Mouse (Mus musculus) heart, postnatal 0 days (tissue): Measurements from ENCODE around the gene Apbb1.

ENCODE experiments used
- CTCF ChIP-seq: IDR thresholded peaks from 2 replicates; pipeline ENCODE4 v1.5.1; 2016; ENCODE audit warnings: antibody characterized with exemption, control low read depth, low read depth
- EP300 ChIP-seq: IDR thresholded peaks from 2 replicates; pipeline ENCODE4 v1.6.1; 2016; ENCODE audit warnings: antibody characterized with exemption, low read depth

GRCm38 (mm10) chr7:105549035-105549434, 32.4 kb downstream of the Apbb1 start:
- TF ChIP-seq CTCF (peak; percentile 52), EP300 (no peak)
